Mouse (Mus musculus) cerebellum, adult 9-11 months (tissue): ENCODE measurements around the gene Serpinh1.

Source experiments
- DNase-seq: peaks from one replicate; pipeline ENCODE4 v3.0.0; 2022

Serpinh1 gene

GRCm38 (mm10) chr7:99366716-99367115 is 13.7 kb upstream of the Serpinh1 start:
- no peak for DNase-seq

- DNase-seq: peak; percentile 56
These were observed 12.0 kb upstream of the Serpinh1 start for GRCm38 (mm10) chr7:99365069-99365468.

GRCm38 (mm10) chr7:99362137-99362536 is 9.1 kb upstream of the Serpinh1 start:
- no peak for DNase-seq

GRCm38 (mm10) chr7:99360803-99361414 is 7.9 kb upstream of the Serpinh1 start:
- no peak for DNase-seq

- DNase-seq: no peak
These were observed 7.2 kb upstream of the Serpinh1 start for GRCm38 (mm10) chr7:99360021-99360802.

GRCm38 (mm10) chr7:99358371-99358770 is 5.3 kb upstream of the Serpinh1 start:
- no peak for DNase-seq

- no peak for DNase-seq
These were observed 4.2 kb upstream of the Serpinh1 start for GRCm38 (mm10) chr7:99357201-99357600.

GRCm38 (mm10) chr7:99356244-99356930 is 3.3 kb upstream of the Serpinh1 start:
- no peak for DNase-seq

- DNase-seq: peak; percentile 32
These were observed 2.7 kb upstream of the Serpinh1 start for GRCm38 (mm10) chr7:99355731-99356131.

- DNase-seq: no peak
These were observed 1.1 kb downstream of the Serpinh1 start for GRCm38 (mm10) chr7:99351802-99352517.

- peak; percentile 74 for DNase-seq
These were observed 1.8 kb downstream of the Serpinh1 start for GRCm38 (mm10) chr7:99351104-99351801.

- DNase-seq: no peak
These were observed 3.0 kb downstream of the Serpinh1 start for GRCm38 (mm10) chr7:99349782-99350720.

- DNase-seq: no peak
These were observed 4.2 kb downstream of the Serpinh1 start for GRCm38 (mm10) chr7:99348883-99349282.

GRCm38 (mm10) chr7:99347268-99347667 is 5.8 kb downstream of the Serpinh1 start:
- DNase-seq: no peak

GRCm38 (mm10) chr7:99343577-99343976 is 9.5 kb downstream of the Serpinh1 start:
- no peak for DNase-seq

GRCm38 (mm10) chr7:99340736-99341135 is 12.3 kb downstream of the Serpinh1 start:
- no peak for DNase-seq

GRCm38 (mm10) chr7:99332774-99333480 is 20.1 kb downstream of the Serpinh1 start:
- peak; percentile 40 for DNase-seq

GRCm38 (mm10) chr7:99330012-99330411 is 23.0 kb downstream of the Serpinh1 start:
- DNase-seq: no peak

GRCm38 (mm10) chr7:99328847-99329246 is 24.2 kb downstream of the Serpinh1 start:
- no peak for DNase-seq

GRCm38 (mm10) chr7:99326128-99326527 is 26.9 kb downstream of the Serpinh1 start:
- DNase-seq: no peak

GRCm38 (mm10) chr7:99324810-99325209 is 28.2 kb downstream of the Serpinh1 start:
- DNase-seq: no peak
